Mouse (Mus musculus) heart, postnatal 0 days (tissue): ENCODE results near the gene Iqce. TPM values are rescaled to one million over a fixed set of nuclear protein-coding genes. Genes with fewer than 3 reads are reported as not detected.

ENCODE experiments used
- ATAC-seq: fragments of 200-750 bp; cut with Nextera tagmentation; 2 replicates; pipeline ENCODE4 v1.8.0; 2017; ENCODE audit warnings: low read depth, moderate number of reproducible peaks, moderate library complexity; ENCODE audit not compliant: insufficient read depth
- DNase-seq: peaks from one replicate; pipeline ENCODE4 v3.0.0-alpha.2; 2016; ENCODE audit warnings: low spot score
- H3K27ac ChIP-seq: fragments of 300-500 bp; sonication (generic); 2 replicates; pipeline ENCODE4 v1.5.1; 2014; ENCODE audit warnings: low read depth, mild to moderate bottlenecking
- H3K27me3 ChIP-seq: fragments of 300-500 bp; sonication (generic); 2 replicates; pipeline ENCODE4 v1.6.1; 2014; ENCODE audit warnings: low read length, mixed read lengths; ENCODE audit not compliant: control insufficient read depth, insufficient read depth
- H3K36me3 ChIP-seq: fragments of 300-500 bp; sonication (generic); replicated peaks from 2 replicates; pipeline ENCODE4 v1.6.1; 2014; ENCODE audit warnings: low read length, mixed read lengths; ENCODE audit not compliant: control insufficient read depth, insufficient read depth
- H3K4me1 ChIP-seq: fragments of 300-500 bp; sonication (generic); 2 replicates; pipeline ENCODE4 v1.6.1; 2014; ENCODE audit warnings: antibody characterized with exemption; ENCODE audit not compliant: control insufficient read depth, insufficient read depth
- H3K4me2 ChIP-seq: fragments of 300-500 bp; sonication (generic); 2 replicates; pipeline ENCODE4 v1.6.1; 2014; ENCODE audit warnings: low read depth, mild to moderate bottlenecking, low read length, moderate library complexity
- H3K4me3 ChIP-seq: fragments of 300-500 bp; sonication (generic); 2 replicates; pipeline ENCODE4 v1.5.1; 2014; ENCODE audit warnings: low read depth, low read length
- H3K9ac ChIP-seq: fragments of 300-500 bp; sonication (generic); replicated peaks from 2 replicates; pipeline ENCODE4 v1.6.1; 2014; ENCODE audit warnings: low read depth, low read length, mixed read lengths
- H3K9me3 ChIP-seq: fragments of 300-500 bp; sonication (generic); replicated peaks from 2 replicates; pipeline ENCODE4 v1.6.1; 2016; ENCODE audit warnings: low read length; ENCODE audit not compliant: control insufficient read depth
- CTCF ChIP-seq: IDR thresholded peaks from 2 replicates; pipeline ENCODE4 v1.5.1; 2016; ENCODE audit warnings: antibody characterized with exemption, control low read depth, low read depth
- EP300 ChIP-seq: IDR thresholded peaks from 2 replicates; pipeline ENCODE4 v1.6.1; 2016; ENCODE audit warnings: antibody characterized with exemption, low read depth
- WGBS: fragments of 180-500 bp; shearing (Covaris S2); extraction: QIAGEN DNeasy Blood & Tissue Kit; methylation state at CpG from one replicate; pipeline ENCODE4 v1.1.7; 2014; 5-methylcytosine and 5-hydroxymethylcytosine counted together
- polyA plus RNA-seq: library from polyadenylated mRNA; unstranded; fragments of >200 nt; fragmentation: Nextera tagmentation; extraction: Ambion mirVana; gene quantifications from 2 replicates; pipeline ENCODE4 v1.2.1, GENCODE M21; 2015
- total RNA-seq: library from RNA; depleted of rRNA; stranded (reverse); fragments of >200 nt; gene quantifications from 2 replicates; pipeline ENCODE4 v1.2.3, GENCODE M21; 2014; ENCODE audit warnings: low replicate concordance

Iqce gene
- total and polyA plus RNA-seq, 2 experiments from 2014 or later, result 3.8 to 5.1 TPM

DNA sequence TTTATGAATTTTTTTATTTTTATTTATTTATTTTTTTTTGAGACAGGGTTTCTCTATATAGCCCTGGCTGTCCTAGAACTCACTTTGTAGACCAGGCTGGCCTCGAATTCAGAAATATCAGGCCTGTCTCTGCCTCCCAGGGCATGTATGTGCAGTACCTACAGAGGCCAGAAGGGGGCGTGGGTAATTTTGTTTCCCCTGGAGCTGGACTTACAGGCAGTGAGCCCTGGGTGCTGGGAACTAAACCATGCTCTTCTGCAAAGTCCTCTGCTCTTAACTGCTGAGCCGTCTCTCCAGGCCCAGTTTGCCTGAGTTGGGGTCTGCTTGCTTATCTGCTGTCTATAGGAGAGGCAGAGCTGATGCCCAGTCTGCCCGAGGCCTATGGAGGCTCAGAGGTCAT is 30.0 kb upstream of the Iqce start:
- Histone ChIP-seq H3K4me1 (peaks cover 6% of the 10 kb centered on the region), H3K9ac (no peak overlapping the region), H3K4me2 (no peak overlapping the region), H3K9me3 (no peaks in the 10 kb centered on the region), H3K27me3 (peaks cover 26% of the 10 kb centered on the region), H3K27ac (no peak overlapping the region), H3K4me3 (no peak overlapping the region), H3K36me3 (no peaks in the 10 kb centered on the region)
- DNase-seq, result no peak
- TF ChIP-seq EP300, result no peak
- no peak for TF ChIP-seq CTCF
- no peak for ATAC-seq
- 60% methylated on average over 4 of the region's 4 CpGs for WGBS

DNA sequence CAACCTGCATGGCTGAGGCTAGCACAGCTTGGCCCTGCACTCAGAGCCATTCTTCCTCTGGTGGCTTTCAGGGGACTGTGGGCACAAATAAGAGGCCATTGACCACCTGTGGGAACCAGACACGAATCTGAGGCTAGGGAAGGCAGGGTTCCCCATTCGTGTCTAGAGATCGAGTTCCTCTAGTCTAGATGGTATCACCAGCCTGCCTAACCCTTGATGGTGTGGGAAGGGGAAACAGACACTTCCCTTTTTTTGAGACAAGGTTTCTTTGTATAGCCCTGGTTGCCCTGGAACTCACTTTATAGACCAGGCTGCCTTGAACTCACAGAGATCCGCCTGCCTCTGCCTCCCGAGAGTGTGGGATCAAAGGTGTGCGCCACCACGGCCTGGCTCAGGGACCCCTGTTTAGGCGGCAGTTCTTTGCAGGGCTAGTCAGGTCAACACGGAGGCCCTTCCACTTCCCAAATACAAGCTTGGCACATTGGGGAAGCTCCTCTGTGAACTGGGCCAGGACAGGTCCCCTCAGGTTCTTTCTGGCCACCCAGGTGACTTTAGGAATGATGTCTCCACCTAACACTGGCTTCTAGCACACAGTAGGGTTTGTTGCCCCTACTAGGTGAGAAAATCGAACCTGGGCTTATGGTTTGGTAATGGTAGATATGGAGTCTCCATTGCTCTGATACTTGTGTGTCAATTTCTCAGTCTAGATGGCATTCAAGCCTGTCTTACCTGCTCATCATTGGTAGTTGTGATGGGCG is 29.0 kb upstream of the Iqce start:
- no peak for TF ChIP-seq CTCF
- no peak for TF ChIP-seq EP300
- WGBS, result 79% methylated on average over 11 of the region's 11 CpGs

DNA sequence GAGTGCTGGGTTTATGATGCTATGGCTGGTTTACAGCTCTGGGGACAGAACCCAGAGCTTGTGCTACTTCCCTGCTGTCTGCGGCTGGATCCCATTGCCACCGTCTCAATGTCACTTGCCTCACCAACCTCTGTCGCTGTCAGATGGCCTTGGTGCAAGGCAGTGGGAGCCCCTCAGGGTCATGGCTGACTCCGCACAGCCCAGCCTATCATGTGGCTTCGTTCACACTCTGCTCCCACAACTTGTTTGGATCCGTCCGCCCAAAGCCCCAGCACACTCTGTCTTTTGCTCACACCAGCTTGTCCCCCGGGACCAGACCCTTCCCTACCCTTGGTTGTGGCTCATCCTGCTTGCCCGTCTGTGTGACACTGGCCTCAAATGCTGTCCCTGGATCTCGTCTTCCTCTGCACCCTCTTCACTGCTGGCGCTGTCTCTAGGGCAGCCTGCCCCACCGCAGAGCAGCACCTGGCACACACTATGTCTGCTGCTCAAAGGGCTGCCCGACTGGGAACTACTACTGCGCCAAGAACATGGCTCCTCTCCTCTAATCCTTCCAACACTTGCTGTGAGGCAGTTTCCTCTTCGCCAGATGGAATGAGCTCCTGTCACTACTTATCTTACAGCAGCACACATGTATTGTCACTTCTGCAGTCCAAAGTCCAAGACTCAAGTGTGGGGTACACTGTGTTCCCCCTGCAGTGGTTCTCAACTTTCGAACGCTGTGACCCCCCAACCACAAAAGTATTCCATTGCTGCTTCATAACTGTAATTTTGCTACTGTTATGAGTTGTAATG is 25.0 kb upstream of the Iqce start:
- Histone ChIP-seq H3K27me3 (no peaks in the 10 kb centered on the region), H3K36me3 (no peaks in the 10 kb centered on the region), H3K27ac (no peak overlapping the region), H3K9me3 (no peaks in the 10 kb centered on the region), H3K4me3 (no peak overlapping the region), H3K4me1 (no peaks in the 10 kb centered on the region), H3K9ac (no peak overlapping the region), H3K4me2 (no peak overlapping the region)
- 75% methylated on average over 17 of the region's 17 CpGs for WGBS
- TF ChIP-seq CTCF, result no peak
- ATAC-seq (no peak), DNase-seq (no peak)

More for the DNA sequence above, 29.0 kb upstream of the Iqce start:
- H3K36me3 ChIP-seq, result no peaks in the 10 kb centered on the region
- H3K4me2 ChIP-seq, result no peak overlapping the region
- no peak for ATAC-seq
- no peaks in the 10 kb centered on the region for H3K9me3 ChIP-seq
- no peak overlapping the region for H3K27ac ChIP-seq
- no peak overlapping the region for H3K9ac ChIP-seq
- H3K4me3 ChIP-seq, result no peak overlapping the region
- H3K4me1 ChIP-seq, result peaks cover 6% of the 10 kb centered on the region
- no peak for DNase-seq
- peaks cover 17% of the 10 kb centered on the region for H3K27me3 ChIP-seq

GRCm38 (mm10) chr5:140726062-140726839 is 24.1 kb upstream of the Iqce start:
- WGBS, result 81% methylated on average over 7 of the region's 7 CpGs
- no peaks in the 10 kb centered on the region for H3K4me1 ChIP-seq
- ATAC-seq, result no peak
- no peak for DNase-seq
- no peak overlapping the region for H3K27ac ChIP-seq
- H3K9ac ChIP-seq, result no peak overlapping the region
- H3K4me3 ChIP-seq, result no peak overlapping the region
- no peaks in the 10 kb centered on the region for H3K36me3 ChIP-seq
- H3K27me3 ChIP-seq, result no peaks in the 10 kb centered on the region
- H3K4me2 ChIP-seq, result no peak overlapping the region
- TF ChIP-seq CTCF (no peak), EP300 (no peak)
- H3K9me3 ChIP-seq, result no peaks in the 10 kb centered on the region

DNA sequence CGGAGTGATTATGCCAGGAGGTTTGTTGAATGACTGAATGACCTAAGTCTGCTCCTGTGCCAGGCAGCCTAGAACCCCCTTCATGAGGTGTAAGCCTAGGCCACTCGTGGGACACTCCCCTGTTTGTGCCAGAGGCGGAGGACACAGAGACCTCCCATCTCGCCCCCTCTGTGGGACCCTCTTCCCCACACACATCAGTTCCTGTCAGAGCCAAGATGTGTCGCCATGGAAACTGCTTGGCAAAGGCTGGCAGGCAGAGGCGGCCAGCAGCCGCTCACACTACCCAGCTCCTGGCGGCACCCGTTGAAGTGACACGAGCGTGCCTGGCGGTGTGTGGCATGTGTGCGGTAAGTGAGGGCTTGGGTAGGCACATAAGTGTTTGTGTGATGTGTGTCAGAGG is 21.6 kb upstream of the Iqce start, which contains the start of gene Amz1:
Gene Amz1 (plus strand): TSS at position 306 of the 400 bp plus-strand sequence.
- no peak for ATAC-seq
- H3K36me3 ChIP-seq, result peaks cover 9% of the 10 kb centered on the region; the same call in 1 of the 2 replicates
- H3K27me3 ChIP-seq, result no peaks in the 10 kb centered on the region
- no peak within 1 kb of the TSS for H3K4me2 ChIP-seq
- TF ChIP-seq CTCF (no peak), EP300 (no peak)
- 74% methylated on average over 13 of the region's 13 CpGs for WGBS
- H3K27ac ChIP-seq, result no peak within 1 kb of the TSS
- no peak within 1 kb of the TSS for H3K9ac ChIP-seq
- no peaks in the 10 kb centered on the region for H3K4me1 ChIP-seq
- H3K4me3 ChIP-seq, result no peak within 1 kb of the TSS
- no peaks in the 10 kb centered on the region for H3K9me3 ChIP-seq
- DNase-seq, result no peak
